Mouse (Mus musculus) thymus, adult 2 months (tissue): ENCODE data around the gene Rnf222. TPM values are rescaled to one million over a fixed set of nuclear protein-coding genes. Genes with fewer than 3 reads are reported as not detected.
"Not testable (repeated sequence)": the region's sequence is repeated elsewhere in the genome, so short reads cannot be mapped to it uniquely, and the experiment has no call there.

Experiments
- DNase-seq: peaks from one replicate; pipeline ENCODE4 v3.0.0; 2021
- H3K27ac ChIP-seq: fragments of 200-500 bp; 2 replicates; pipeline ENCODE4 v1.5.1; 2012; ENCODE audit warnings: low read length, control low read depth; ENCODE audit not compliant: control insufficient read depth, insufficient read depth
- H3K27me3 ChIP-seq: fragments of 200-500 bp; 2 replicates; pipeline ENCODE4 v1.6.1; 2012; ENCODE audit warnings: mild to moderate bottlenecking, low read length, moderate library complexity, mixed read lengths; ENCODE audit not compliant: control insufficient read depth, insufficient read depth
- H3K36me3 ChIP-seq: fragments of 200-500 bp; 2 replicates; pipeline ENCODE4 v1.6.1; 2012; ENCODE audit warnings: mild to moderate bottlenecking, low read length, moderate library complexity; ENCODE audit not compliant: control insufficient read depth, insufficient read depth
- H3K4me1 ChIP-seq: fragments of 200-500 bp; replicated peaks from 2 replicates; pipeline ENCODE4 v1.6.1; 2012; ENCODE audit warnings: low read length; ENCODE audit not compliant: control insufficient read depth, insufficient read depth
- H3K4me3 ChIP-seq: fragments of 200-500 bp; 2 replicates; pipeline ENCODE4 v1.5.1; 2012; ENCODE audit warnings: mild to moderate bottlenecking, low read length, control low read depth, moderate library complexity; ENCODE audit not compliant: control insufficient read depth, insufficient read depth
- CTCF ChIP-seq: fragments of 200-500 bp; IDR thresholded peaks from 2 replicates; pipeline ENCODE4 v1.5.1; 2012; ENCODE audit warnings: mild to moderate bottlenecking, control low read depth, low read length, moderate library complexity, borderline replicate concordance; ENCODE audit not compliant: control insufficient read depth, poor library complexity, insufficient read depth; ENCODE audit errors: extremely low read depth
- POLR2A ChIP-seq: fragments of 200-500 bp; IDR thresholded peaks from 2 replicates; pipeline ENCODE4 v1.6.1; 2012; ENCODE audit warnings: mild to moderate bottlenecking, low read length, control low read depth, moderate library complexity; ENCODE audit not compliant: control insufficient read depth, poor library complexity, insufficient read depth; ENCODE audit errors: extremely low read depth
- WGBS: fragments of 180-500 bp; shearing (Covaris S2); methylation state at CpG from one replicate; pipeline ENCODE4 v1.1.7; 2018; 5-methylcytosine and 5-hydroxymethylcytosine counted together
- polyA plus RNA-seq: library from polyadenylated mRNA; depleted of rRNA; stranded (reverse); fragments of >200 nt; gene quantifications from 2 replicates; pipeline ENCODE4 v1.2.3, GENCODE M21; 2012

The Rnf222 gene
- polyA plus RNA-seq, 1 experiment, result 0.04 TPM

GRCm38 (mm10) chr11:68923191-68923590 lies 34.8 kb downstream of the Rnf222 start:
- 92% methylated on average over 3 of the region's 3 CpGs for WGBS
- no peak overlapping the region for H3K27ac ChIP-seq
- H3K27me3 ChIP-seq, result no peaks in the 10 kb centered on the region
- no peak for TF ChIP-seq POLR2A
- H3K4me1 ChIP-seq, result peaks cover 5% of the 10 kb centered on the region
- DNase-seq, result no peak
- no peaks in the 10 kb centered on the region for H3K36me3 ChIP-seq
- H3K4me3 ChIP-seq, result no peak overlapping the region

- TF ChIP-seq POLR2A (no peak), CTCF (no peak)
- peaks cover 5% of the 10 kb centered on the region for H3K4me1 ChIP-seq
- no peaks in the 10 kb centered on the region for H3K27me3 ChIP-seq
- 89% methylated on average over 2 of the region's 2 CpGs for WGBS
- DNase-seq, result no peak
- no peak overlapping the region for H3K27ac ChIP-seq
- no peak overlapping the region for H3K4me3 ChIP-seq
- no peaks in the 10 kb centered on the region for H3K36me3 ChIP-seq
Observed at GRCm38 (mm10) chr11:68924749-68925148, 36.4 kb downstream of the Rnf222 start.

- Histone ChIP-seq H3K4me3 (no peak within 1 kb of the TSS), H3K36me3 (no peaks in the 10 kb centered on the region), H3K27ac (no peak within 1 kb of the TSS), H3K4me1 (peaks cover 2% of the 10 kb centered on the region), H3K27me3 (no peaks in the 10 kb centered on the region)
- TF ChIP-seq POLR2A, result no peak
- no peak for TF ChIP-seq CTCF
- WGBS, result 89% methylated on average over 3 of the region's 3 CpGs
- no peak for DNase-seq
Observed at GRCm38 (mm10) chr11:68926981-68927380, 38.6 kb downstream of the Rnf222 start, which contains the start of gene Odf4. Gene Odf4, minus strand, starts transcription at chr11:68927081.

- 84% methylated on average over 6 of the region's 6 CpGs for WGBS
- no peak for TF ChIP-seq CTCF
- TF ChIP-seq POLR2A, result no peak
- DNase-seq, result no peak
- Histone ChIP-seq H3K27me3 (no peaks in the 10 kb centered on the region), H3K4me1 (no peaks in the 10 kb centered on the region), H3K4me3 (no peak overlapping the region), H3K36me3 (no peaks in the 10 kb centered on the region), H3K27ac (no peak overlapping the region)
Observed at GRCm38 (mm10) chr11:68929947-68930346, 41.6 kb downstream of the Rnf222 start.

- H3K27me3 ChIP-seq, result no peaks in the 10 kb centered on the region
- H3K27ac ChIP-seq, result no peak overlapping the region
- no peak for TF ChIP-seq CTCF
- TF ChIP-seq POLR2A, result no peak
- 88% methylated on average over 5 of the region's 5 CpGs for WGBS
- H3K36me3 ChIP-seq, result no peaks in the 10 kb centered on the region
- H3K4me1 ChIP-seq, result no peaks in the 10 kb centered on the region
- no peak for DNase-seq
- no peak overlapping the region for H3K4me3 ChIP-seq
Observed at GRCm38 (mm10) chr11:68933885-68934507, 45.6 kb downstream of the Rnf222 start.

GRCm38 (mm10) chr11:68936951-68937350 lies 48.6 kb downstream of the Rnf222 start:
- 94% methylated on average over 4 of the region's 4 CpGs for WGBS
- not testable (repeated sequence) for H3K4me3 ChIP-seq, H3K27ac ChIP-seq, H3K4me1 ChIP-seq, H3K36me3 ChIP-seq, DNase-seq, H3K27me3 ChIP-seq

GRCm38 (mm10) chr11:68939451-68940304 lies 51.3 kb downstream of the Rnf222 start:
- peak; percentile 60; the same call in 1 of the 2 replicates for TF ChIP-seq POLR2A
- no peak for TF ChIP-seq CTCF
- H3K4me3 ChIP-seq, result peak overlapping the region; percentile 34
- peak; percentile 87 for DNase-seq
- H3K27me3 ChIP-seq, result no peaks in the 10 kb centered on the region
- no peaks in the 10 kb centered on the region for H3K36me3 ChIP-seq
- 1% methylated on average over 16 of the region's 16 CpGs for WGBS
- H3K27ac ChIP-seq, result no peak overlapping the region
- H3K4me1 ChIP-seq, result peaks cover 2% of the 10 kb centered on the region; the same call in 1 of the 2 replicates
